Mouse (Mus musculus): ENCODE results near the gene Zbtb7b. TPM values are rescaled to one million over a fixed set of nuclear protein-coding genes. Genes with fewer than 3 reads are reported as not detected.
A peak's percentile ranks its signal among the peaks of the same experiment; 100 is the strongest.

The Zbtb7b gene
- polyA plus RNA-seq, 1 experiment = 54.3 TPM

DNA sequence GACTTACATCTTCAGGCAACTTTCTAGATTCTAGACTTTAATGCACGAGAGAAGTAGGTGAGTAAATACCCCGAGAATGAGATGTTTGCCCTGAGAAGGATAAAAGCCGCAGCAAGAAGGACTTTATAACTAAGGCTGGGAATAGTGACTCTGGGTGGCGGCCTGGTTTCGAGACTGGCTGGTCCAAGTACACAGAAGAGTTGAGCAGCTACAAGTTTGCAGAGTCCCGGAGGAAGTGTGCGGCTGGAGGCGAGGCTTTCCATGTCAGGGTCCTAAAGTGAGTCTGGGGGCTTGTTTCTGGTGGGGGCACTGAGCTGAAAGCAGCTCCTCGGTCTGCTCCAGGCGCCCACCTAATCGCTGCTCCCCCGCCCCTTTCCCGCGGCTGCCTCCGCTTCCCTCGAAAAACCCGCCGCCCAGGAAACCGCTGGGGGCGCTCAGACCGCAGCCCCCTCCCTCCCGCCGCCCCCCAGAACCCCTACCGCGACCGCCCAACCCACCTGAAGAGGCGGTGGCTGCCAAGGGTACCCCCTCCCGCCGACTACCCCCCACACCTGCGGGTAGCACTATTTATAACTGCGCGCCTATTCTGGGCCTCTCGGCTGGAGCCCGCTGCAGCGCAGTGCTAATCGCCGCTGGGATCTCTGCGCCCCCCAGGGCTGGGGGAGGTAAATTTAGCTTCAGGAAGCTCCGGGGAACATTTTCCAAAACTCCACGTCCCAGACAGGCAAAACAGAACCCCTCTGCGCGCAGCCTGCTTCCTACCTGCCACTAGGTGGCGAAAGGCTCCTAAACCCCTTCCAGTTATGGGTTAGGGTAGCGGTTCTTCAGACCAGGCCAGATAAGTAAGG is 1.5 kb upstream of the Zbtb7b start:
- peak overlapping the region; percentile 6 for H3K27ac ChIP-seq (ENCODE audit: insufficient read depth, low read depth, low read length)
- TF ChIP-seq POLR2A (IDR thresholded peaks at IDR 0.05; ENCODE audit: low read depth, low read length) = no peak
- peak; percentile 90 for TF ChIP-seq CTCF (conservative IDR thresholded peaks at IDR 0.05; ENCODE audit: insufficient read depth, insufficient read length, low read depth, low read length)
- H3K4me3 ChIP-seq (ENCODE audit: insufficient read depth, low read depth, low read length) = peak overlapping the region; percentile 65
- WGBS = 1% methylated on average over 44 of the region's 44 CpGs
- peaks cover 10% of the 10 kb centered on the region; the same call in 1 of the 2 replicates for H3K4me1 ChIP-seq (ENCODE audit: control insufficient read depth, insufficient read depth, low read length)
- DNase-seq = peak; percentile 82
- H3K36me3 ChIP-seq (ENCODE audit: control insufficient read depth, insufficient read depth, low read length) = no peaks in the 10 kb centered on the region
- no peaks in the 10 kb centered on the region for H3K27me3 ChIP-seq (replicated peaks; ENCODE audit: control insufficient read depth, insufficient read depth, low read length)

DNA sequence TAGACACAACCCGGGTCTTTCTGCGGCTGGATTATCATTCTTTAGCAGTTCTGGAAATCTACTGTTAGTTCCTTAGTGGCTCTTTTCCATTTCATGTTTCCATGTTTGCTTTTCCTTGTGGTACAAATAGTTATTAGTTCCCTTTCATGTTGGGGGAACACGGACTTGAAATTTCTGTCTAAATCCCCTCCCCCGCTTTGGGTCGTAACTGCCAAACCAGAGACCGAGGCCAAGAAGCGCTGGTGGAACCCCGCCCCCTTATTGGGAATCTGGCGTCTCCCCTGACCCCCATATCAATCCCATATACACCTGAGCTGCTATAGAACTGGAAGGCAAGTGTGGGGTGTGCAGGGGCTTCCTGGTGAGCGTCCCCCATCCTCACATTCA is 836 bp upstream of the Zbtb7b start:
- Histone ChIP-seq H3K4me1 (ENCODE audit: control insufficient read depth, insufficient read depth, low read length) (peaks cover 13% of the 10 kb centered on the region; the same call in 1 of the 2 replicates), H3K27ac (ENCODE audit: insufficient read depth, low read depth, low read length) (peak overlapping the region; percentile 93), H3K4me3 (ENCODE audit: insufficient read depth, low read depth, low read length) (peak overlapping the region; percentile 65), H3K27me3 (replicated peaks; ENCODE audit: control insufficient read depth, insufficient read depth, low read length) (no peaks in the 10 kb centered on the region), H3K36me3 (ENCODE audit: control insufficient read depth, insufficient read depth, low read length) (no peaks in the 10 kb centered on the region)
- TF ChIP-seq POLR2A (IDR thresholded peaks at IDR 0.05; ENCODE audit: low read depth, low read length) (no peak), CTCF (conservative IDR thresholded peaks at IDR 0.05; ENCODE audit: insufficient read depth, insufficient read length, low read depth, low read length) (no peak)
- DNase-seq = peak; percentile 32
- WGBS = 7% methylated on average over 10 of the region's 10 CpGs

DNA sequence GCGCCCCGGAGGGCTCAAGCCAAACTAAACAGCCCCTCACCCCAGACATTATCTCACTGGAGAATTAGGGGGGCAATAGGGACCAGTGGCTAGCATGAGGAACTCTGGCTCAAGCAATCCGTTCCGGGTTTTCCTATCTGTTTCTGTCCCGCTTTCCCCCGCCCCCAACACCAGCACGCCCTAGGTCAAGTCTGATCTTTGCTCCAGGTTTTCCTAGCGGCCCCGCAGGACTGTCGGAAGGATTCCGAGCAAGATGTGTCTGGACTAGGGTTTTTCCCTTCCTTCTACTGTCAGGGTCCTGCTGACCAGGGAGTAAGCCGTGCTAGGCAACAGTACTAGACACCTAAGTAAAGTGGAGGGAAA is 299 bp upstream of the Zbtb7b start:
- Histone ChIP-seq H3K4me1 (ENCODE audit: control insufficient read depth, insufficient read depth, low read length) (peaks cover 19% of the 10 kb centered on the region), H3K4me3 (ENCODE audit: insufficient read depth, low read depth, low read length) (peak overlapping the region; percentile 65), H3K36me3 (ENCODE audit: control insufficient read depth, insufficient read depth, low read length) (no peaks in the 10 kb centered on the region), H3K27me3 (replicated peaks; ENCODE audit: control insufficient read depth, insufficient read depth, low read length) (no peaks in the 10 kb centered on the region), H3K27ac (ENCODE audit: insufficient read depth, low read depth, low read length) (peak overlapping the region; percentile 93)
- 1% methylated on average over 10 of the region's 12 CpGs for WGBS
- TF ChIP-seq CTCF (conservative IDR thresholded peaks at IDR 0.05; ENCODE audit: insufficient read depth, insufficient read length, low read depth, low read length) (no peak), POLR2A (IDR thresholded peaks at IDR 0.05; ENCODE audit: low read depth, low read length) (peak; percentile 26)
- peak; percentile 95 for DNase-seq

DNA sequence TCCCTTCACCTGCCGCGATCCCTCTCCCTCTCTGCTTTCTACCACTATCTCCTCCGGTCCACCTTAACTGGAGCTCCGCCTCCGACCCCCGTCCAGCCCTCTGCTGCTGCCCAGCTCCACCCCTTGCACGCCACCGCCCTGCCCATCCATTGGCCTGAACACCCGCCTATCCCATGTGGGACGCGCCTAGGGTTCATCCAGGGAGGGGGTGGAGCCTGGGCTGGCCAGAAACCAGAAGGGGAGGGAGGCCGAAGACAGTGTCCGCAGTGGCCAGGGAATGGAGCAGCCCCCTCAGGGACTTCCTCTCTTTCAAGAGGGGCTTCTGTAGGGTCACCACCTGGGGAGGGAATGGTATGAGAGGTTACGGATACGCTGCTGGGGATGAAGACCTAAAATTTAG is 971 bp downstream of the Zbtb7b start:
- Histone ChIP-seq H3K27me3 (replicated peaks; ENCODE audit: control insufficient read depth, insufficient read depth, low read length) (no peaks in the 10 kb centered on the region), H3K4me1 (ENCODE audit: control insufficient read depth, insufficient read depth, low read length) (peaks cover 29% of the 10 kb centered on the region), H3K4me3 (ENCODE audit: insufficient read depth, low read depth, low read length) (peak overlapping the region; percentile 70), H3K36me3 (ENCODE audit: control insufficient read depth, insufficient read depth, low read length) (no peaks in the 10 kb centered on the region), H3K27ac (ENCODE audit: insufficient read depth, low read depth, low read length) (peak overlapping the region; percentile 97)
- peak; percentile 99 for DNase-seq
- WGBS = under 1% methylated on average over 15 of the region's 15 CpGs
- no peak for TF ChIP-seq CTCF (conservative IDR thresholded peaks at IDR 0.05; ENCODE audit: insufficient read depth, insufficient read length, low read depth, low read length)
- TF ChIP-seq POLR2A (IDR thresholded peaks at IDR 0.05; ENCODE audit: low read depth, low read length) = peak; percentile 64

DNA sequence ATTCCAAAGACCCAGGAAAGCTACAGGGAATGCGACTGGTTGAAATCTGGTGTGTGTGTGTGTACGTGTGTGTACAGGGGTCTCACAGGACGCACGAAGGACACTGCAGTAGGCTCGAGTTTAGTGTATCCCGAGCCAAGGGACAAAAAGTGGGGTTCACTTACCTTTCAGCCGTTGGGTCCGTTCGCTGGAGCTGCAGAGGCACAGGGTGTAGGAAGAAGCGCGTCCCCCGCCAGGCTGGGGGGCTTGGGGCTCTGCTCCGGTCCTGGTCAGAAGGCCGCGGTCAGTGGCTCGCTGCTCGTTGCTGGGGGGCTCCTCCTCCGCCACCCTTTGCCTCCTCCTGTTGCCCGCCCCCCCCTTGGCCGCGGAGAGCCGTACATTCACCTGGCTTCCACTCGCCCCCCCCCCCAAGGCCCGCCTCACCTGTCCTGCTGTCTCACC is 1.7 kb downstream of the Zbtb7b start:
- no peaks in the 10 kb centered on the region for H3K36me3 ChIP-seq (ENCODE audit: control insufficient read depth, insufficient read depth, low read length)
- H3K27ac ChIP-seq (ENCODE audit: insufficient read depth, low read depth, low read length) = peak overlapping the region; percentile 92
- H3K4me3 ChIP-seq (ENCODE audit: insufficient read depth, low read depth, low read length) = peak overlapping the region; percentile 83
- H3K4me1 ChIP-seq (ENCODE audit: control insufficient read depth, insufficient read depth, low read length) = peaks cover 36% of the 10 kb centered on the region
- no peaks in the 10 kb centered on the region for H3K27me3 ChIP-seq (replicated peaks; ENCODE audit: control insufficient read depth, insufficient read depth, low read length)
- under 1% methylated on average over 18 of the region's 24 CpGs for WGBS
- peak; percentile 65 for DNase-seq
- TF ChIP-seq CTCF (conservative IDR thresholded peaks at IDR 0.05; ENCODE audit: insufficient read depth, insufficient read length, low read depth, low read length) (no peak), POLR2A (IDR thresholded peaks at IDR 0.05; ENCODE audit: low read depth, low read length) (no peak)

DNA sequence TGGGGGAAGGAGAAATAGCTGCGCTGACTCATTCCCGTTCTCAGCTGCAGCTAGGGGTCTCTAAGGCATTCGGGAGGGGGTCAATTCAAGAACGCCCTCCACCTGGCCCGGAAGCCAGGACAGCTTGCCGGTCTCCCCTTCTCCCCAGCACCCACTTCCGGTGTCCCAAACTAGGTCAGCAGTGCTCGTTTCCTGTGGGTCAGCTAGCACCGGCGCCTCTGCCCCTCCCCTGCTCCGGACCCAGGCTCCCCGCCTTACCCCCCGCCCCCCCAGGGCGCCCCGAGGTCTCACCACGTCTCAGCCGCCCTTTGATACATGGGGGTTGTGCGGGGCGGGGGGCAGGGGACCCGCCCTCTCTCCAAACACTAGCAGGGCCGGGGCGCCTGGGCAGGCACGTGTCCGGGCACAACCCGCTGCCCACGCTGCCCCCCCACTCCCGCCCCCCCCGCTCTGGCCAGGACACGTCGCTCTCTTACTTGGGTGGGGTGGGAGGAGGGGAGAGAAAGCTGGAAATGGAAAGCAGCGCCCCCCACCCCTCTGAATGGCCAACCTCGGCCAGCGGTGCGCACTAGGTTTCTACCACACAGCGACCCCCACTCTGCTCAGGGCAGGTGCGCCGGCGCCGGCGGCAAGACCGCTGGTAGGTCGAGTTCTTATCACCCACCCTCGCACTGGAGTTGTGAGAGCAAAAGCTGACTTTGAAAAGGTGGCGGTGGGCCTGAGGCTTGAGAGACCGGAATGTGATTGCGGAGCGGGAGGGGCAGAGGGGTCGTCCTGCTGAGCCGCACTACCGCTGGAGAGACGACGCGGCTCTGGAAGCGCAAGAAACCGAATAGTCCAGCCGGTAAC is 2.7 kb downstream of the Zbtb7b start:
- Histone ChIP-seq H3K4me3 (ENCODE audit: insufficient read depth, low read depth, low read length) (peak overlapping the region; percentile 83), H3K4me1 (ENCODE audit: control insufficient read depth, insufficient read depth, low read length) (peaks cover 39% of the 10 kb centered on the region), H3K27me3 (replicated peaks; ENCODE audit: control insufficient read depth, insufficient read depth, low read length) (no peaks in the 10 kb centered on the region), H3K27ac (ENCODE audit: insufficient read depth, low read depth, low read length) (peak overlapping the region; percentile 97), H3K36me3 (ENCODE audit: control insufficient read depth, insufficient read depth, low read length) (no peaks in the 10 kb centered on the region)
- WGBS = 1% methylated on average over 50 of the region's 56 CpGs
- peak; percentile 86 for DNase-seq
- TF ChIP-seq POLR2A (IDR thresholded peaks at IDR 0.05; ENCODE audit: low read depth, low read length) = no peak
- TF ChIP-seq CTCF (conservative IDR thresholded peaks at IDR 0.05; ENCODE audit: insufficient read depth, insufficient read length, low read depth, low read length) = no peak
